Mouse (Mus musculus): ENCODE measurements around the gene Taf9.
A peak's percentile ranks its signal among the peaks of the same experiment; 100 is the strongest.

DNA sequence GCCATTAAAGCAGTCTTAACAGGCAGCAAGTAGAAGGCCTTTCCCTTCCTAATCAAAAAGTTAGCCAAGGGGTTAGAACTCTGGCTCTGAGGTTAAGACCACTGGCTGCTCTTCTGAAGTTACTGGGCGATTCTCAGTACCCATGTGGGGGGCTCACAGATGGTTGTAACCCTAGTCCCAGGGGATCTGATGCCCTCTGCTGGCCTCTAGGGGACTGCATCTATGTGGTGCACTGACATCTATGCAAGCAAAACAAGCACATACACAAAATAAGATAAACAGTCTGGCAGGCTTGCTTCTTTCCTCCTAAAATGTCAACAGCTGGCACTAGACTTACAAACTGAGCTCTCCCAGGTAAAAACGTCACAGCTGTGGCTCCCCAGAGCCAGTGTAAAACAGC, 38.5 kb upstream of the Taf9 start:
- TF ChIP-seq CTCF (IDR thresholded peaks at IDR 0.05; ENCODE audit: low read depth) (peak; percentile 52), EP300 (optimal IDR thresholded peaks at IDR 0.05) (no peak)
